Mouse (Mus musculus) CH12.LX (cell line): ENCODE measurements around the gene Hmga1b. TPM values are rescaled to one million over a fixed set of nuclear protein-coding genes. Genes with fewer than 3 reads are reported as not detected.
"Not testable (repeated sequence)": the region's sequence is repeated elsewhere in the genome, so short reads cannot be mapped to it uniquely, and the experiment has no call there.

Source experiments
- DNase-seq: peaks from one replicate; pipeline ENCODE4 v3.0.0-alpha.2; 2013; ENCODE audit errors: extremely low read depth
- H3K27ac ChIP-seq: 2 replicates; pipeline ENCODE4 v1.5.1; 2012; ENCODE audit warnings: low read depth, mild to moderate bottlenecking, control low read depth, moderate library complexity; ENCODE audit not compliant: insufficient read depth
- H3K27me3 ChIP-seq: replicated peaks from 2 replicates; pipeline ENCODE3; 2012; ENCODE audit warnings: inconsistent platforms
- H3K36me3 ChIP-seq, 2 experiments: replicated peaks in 1 of 2; 2 replicates each; pipeline versions ENCODE3 to v1.6.1; 2012; ENCODE audit warnings: inconsistent platforms in 1 of 2, low read length in 1 of 2, mild to moderate bottlenecking in 1 of 2, mixed read lengths in 1 of 2, moderate library complexity in 1 of 2; ENCODE audit not compliant: control insufficient read depth in 1 of 2, insufficient read depth in 1 of 2
- H3K4me1 ChIP-seq, 2 experiments: 2 replicates each; pipeline ENCODE4 v1.6.1; 2012; ENCODE audit warnings: inconsistent platforms in 1 of 2, moderate library complexity in 1 of 2; ENCODE audit not compliant: insufficient read depth in 2 of 2, control insufficient read depth in 1 of 2
- H3K4me2 ChIP-seq: 2 replicates; pipeline ENCODE4 v1.6.1; 2012; ENCODE audit warnings: low read depth, mild to moderate bottlenecking, control low read depth; ENCODE audit not compliant: poor library complexity, insufficient read depth, severe bottlenecking
- H3K4me3 ChIP-seq, 3 experiments: fragments of 150-350 bp in 1 of 3; sonication (generic) in 1 of 3; replicated peaks in 1 of 3; 2 replicates each; pipeline versions ENCODE3 to v1.5.1; 2011 to 2012; ENCODE audit warnings: low read depth in 2 of 3, low read length in 2 of 3, mild to moderate bottlenecking in 2 of 3, moderate library complexity in 2 of 3, control low read depth in 1 of 3, improper control_type of control experiment in 1 of 3, inconsistent platforms in 1 of 3, mixed read lengths in 1 of 3; ENCODE audit not compliant: poor library complexity in 1 of 3
- H3K79me2 ChIP-seq: replicated peaks from 2 replicates; pipeline ENCODE4 v1.6.1; 2012; ENCODE audit warnings: mild to moderate bottlenecking, moderate library complexity; ENCODE audit not compliant: control insufficient read depth, poor library complexity, insufficient read depth, severe bottlenecking; ENCODE audit errors: extremely low read depth
- H3K9ac ChIP-seq: 2 replicates; pipeline ENCODE4 v1.6.1; 2012; ENCODE audit warnings: low read depth, mild to moderate bottlenecking, control low read depth, moderate library complexity; ENCODE audit not compliant: insufficient read depth
- H3K9me3 ChIP-seq: replicated peaks from 2 replicates; pipeline ENCODE3; 2012; ENCODE audit warnings: low read length, inconsistent platforms, mixed read lengths
- BHLHE40 ChIP-seq: IDR thresholded peaks from 2 replicates; pipeline ENCODE4 v1.6.1; 2011; ENCODE audit warnings: mild to moderate bottlenecking, low read depth, low read length, improper control_type of control experiment
- CHD2 ChIP-seq: IDR thresholded peaks from 2 replicates; pipeline ENCODE4 v1.6.1; 2011; ENCODE audit warnings: low read length, improper control_type of control experiment
- CTCF ChIP-seq, 2 experiments: IDR thresholded peaks in 1 of 2; conservative IDR thresholded peaks in 1 of 2; 2 replicates each; pipeline ENCODE4 v1.5.1; 2011 to 2012; ENCODE audit warnings: low read depth in 2 of 2, low read length in 2 of 2, improper control_type of control experiment in 1 of 2, inconsistent platforms in 1 of 2, mild to moderate bottlenecking in 1 of 2, moderate library complexity in 1 of 2
- E2F4 ChIP-seq: IDR thresholded peaks from 2 replicates; pipeline ENCODE4 v1.6.1; 2011; ENCODE audit warnings: low read depth, low read length, improper control_type of control experiment; ENCODE audit not compliant: insufficient replicate concordance
- ELF1 ChIP-seq: IDR thresholded peaks from 2 replicates; pipeline ENCODE4 v1.6.1; 2014; ENCODE audit warnings: low read depth, mild to moderate bottlenecking, inconsistent platforms, low read length, improper control_type of control experiment
- EP300 ChIP-seq: IDR thresholded peaks from 2 replicates; pipeline ENCODE4 v1.6.1; 2011; ENCODE audit warnings: low read length, improper control_type of control experiment
- IRF4 ChIP-seq: IDR thresholded peaks from 2 replicates; pipeline ENCODE4 v1.6.1; 2014; ENCODE audit warnings: low read depth, mild to moderate bottlenecking, inconsistent platforms, low read length, improper control_type of control experiment
- JUN ChIP-seq: IDR thresholded peaks from 2 replicates; pipeline ENCODE4 v1.6.1; 2011; ENCODE audit warnings: low read depth, mild to moderate bottlenecking, low read length, improper control_type of control experiment, moderate library complexity; ENCODE audit not compliant: insufficient read depth
- JUND ChIP-seq: conservative IDR thresholded peaks from 2 replicates; pipeline ENCODE4 v1.6.1; 2011; ENCODE audit warnings: low read depth, low read length, improper control_type of control experiment
- KAT2A ChIP-seq: IDR thresholded peaks from 2 replicates; pipeline ENCODE4 v1.6.1; 2012; ENCODE audit warnings: low read length, improper control_type of control experiment, inconsistent platforms; ENCODE audit not compliant: insufficient replicate concordance
- MAZ ChIP-seq: IDR thresholded peaks from 2 replicates; pipeline ENCODE4 v1.6.1; 2012; ENCODE audit warnings: low read depth, mild to moderate bottlenecking, inconsistent platforms, low read length, improper control_type of control experiment, moderate library complexity
- MEF2A ChIP-seq: IDR thresholded peaks from 2 replicates; pipeline ENCODE4 v1.6.1; 2014; ENCODE audit warnings: low read depth, mild to moderate bottlenecking, inconsistent platforms, low read length, improper control_type of control experiment, borderline replicate concordance
- MYC ChIP-seq: IDR thresholded peaks from 2 replicates; pipeline ENCODE4 v1.6.1; 2011; ENCODE audit warnings: low read depth, mild to moderate bottlenecking, improper control_type of control experiment, low read length
- NELFE ChIP-seq: IDR thresholded peaks from 2 replicates; pipeline ENCODE4 v1.6.1; 2011; ENCODE audit warnings: low read depth, low read length, improper control_type of control experiment
- NRF1 ChIP-seq: IDR thresholded peaks from 2 replicates; pipeline ENCODE4 v1.6.1; 2014; ENCODE audit warnings: low read depth, mild to moderate bottlenecking, inconsistent platforms, low read length, improper control_type of control experiment, moderate library complexity
- PAX5 ChIP-seq: IDR thresholded peaks from 2 replicates; pipeline ENCODE4 v1.6.1; 2012; ENCODE audit warnings: low read length, inconsistent platforms, mixed read lengths
- POLR2A ChIP-seq: IDR thresholded peaks from 2 replicates; pipeline ENCODE4 v1.6.1; 2011; ENCODE audit warnings: low read depth, mild to moderate bottlenecking, improper control_type of control experiment, low read length
- POLR2AphosphoS2 ChIP-seq: IDR thresholded peaks from 2 replicates; pipeline ENCODE4 v1.6.1; 2011; ENCODE audit warnings: low read depth, low read length, improper control_type of control experiment
- RAD21 ChIP-seq: IDR thresholded peaks from 2 replicates; pipeline ENCODE4 v1.6.1; 2011; ENCODE audit warnings: low read depth, mild to moderate bottlenecking, low read length, improper control_type of control experiment, moderate library complexity
- RCOR1 ChIP-seq: conservative IDR thresholded peaks from 2 replicates; pipeline ENCODE4 v1.6.1; 2012; ENCODE audit warnings: low read depth, mild to moderate bottlenecking, inconsistent platforms, low read length, improper control_type of control experiment
- SIN3A ChIP-seq: IDR thresholded peaks from 2 replicates; pipeline ENCODE4 v1.6.1; 2012; ENCODE audit warnings: low read length, improper control_type of control experiment, inconsistent platforms
- SMC3 ChIP-seq: IDR thresholded peaks from 2 replicates; pipeline ENCODE4 v1.6.1; 2011; ENCODE audit warnings: low read depth, low read length, improper control_type of control experiment
- TBP ChIP-seq: conservative IDR thresholded peaks from 2 replicates; pipeline ENCODE4 v1.6.1; 2011; ENCODE audit warnings: low read depth, low read length, improper control_type of control experiment
- TCF12 ChIP-seq: IDR thresholded peaks from 2 replicates; pipeline ENCODE4 v1.6.1; 2014; ENCODE audit warnings: low read depth, mild to moderate bottlenecking, inconsistent platforms, low read length, improper control_type of control experiment
- UBTF ChIP-seq: IDR thresholded peaks from 2 replicates; pipeline ENCODE4 v1.6.1; 2012; ENCODE audit warnings: low read depth, mild to moderate bottlenecking, inconsistent platforms, low read length, improper control_type of control experiment, moderate library complexity
- USF1 ChIP-seq: IDR thresholded peaks from 2 replicates; pipeline ENCODE4 v1.6.1; 2014; ENCODE audit warnings: low read depth, mild to moderate bottlenecking, inconsistent platforms, low read length, improper control_type of control experiment
- USF2 ChIP-seq: conservative IDR thresholded peaks from 2 replicates; pipeline ENCODE4 v1.6.1; 2011; ENCODE audit warnings: low read depth, low read length, improper control_type of control experiment
- ZC3H11A ChIP-seq: IDR thresholded peaks from 2 replicates; pipeline ENCODE4 v1.6.1; 2012; ENCODE audit warnings: low read depth, mild to moderate bottlenecking, inconsistent platforms, low read length, improper control_type of control experiment
- ZKSCAN1 ChIP-seq: IDR thresholded peaks from 2 replicates; pipeline ENCODE4 v1.6.1; 2012; ENCODE audit warnings: low read depth, inconsistent platforms, low read length, improper control_type of control experiment, borderline replicate concordance
- ZMIZ1 ChIP-seq: IDR thresholded peaks from 2 replicates; pipeline ENCODE4 v1.6.1; 2012; ENCODE audit warnings: low read depth, mild to moderate bottlenecking, inconsistent platforms, low read length, improper control_type of control experiment
- dilution Hi-C: fragments of 300-500 bp; cut with MboI; formaldehyde crosslinking; loops from 2 replicates; pipeline ENCODE4 v1.14.3; 2020; ENCODE audit warnings: low sequenced_read_pairs; ENCODE audit not compliant: extremely low pct_unique_long_range_greater_than_20kb, extremely low pct_ligation_motif_present
- in situ Hi-C: fragments of 300-500 bp; cut with MboI; formaldehyde crosslinking; loops from 3 replicates; pipeline ENCODE4 v1.14.3; 2019; ENCODE audit warnings: low sequenced_read_pairs, low pct_ligation_motif_present, low pct_unique_long_range_greater_than_20kb, mixed read lengths
- polyA plus RNA-seq: library from polyadenylated mRNA; unstranded; fragments of >175 nt; gene quantifications from 2 replicates; pipeline ENCODE4 v1.2.1, GENCODE M21; 2012; ENCODE audit warnings: low read depth; ENCODE audit not compliant: insufficient read length
- total RNA-seq, 2 experiments: library from RNA; depleted of rRNA; stranded (reverse); fragments of 300-350 nt in 1 of 2; fragments of >200 nt in 1 of 2; gene quantifications; 2 replicates each; pipeline ENCODE4 v1.2.3; 2012 to 2014

The Hmga1b gene
- total RNA-seq (2012; rRNA removed) (167 and 203 TPM in 2 replicates), total RNA-seq (2014; rRNA removed) (105 and 126 TPM in 2 replicates), polyA plus RNA-seq (368 and 414 TPM in 2 replicates)

DNA sequence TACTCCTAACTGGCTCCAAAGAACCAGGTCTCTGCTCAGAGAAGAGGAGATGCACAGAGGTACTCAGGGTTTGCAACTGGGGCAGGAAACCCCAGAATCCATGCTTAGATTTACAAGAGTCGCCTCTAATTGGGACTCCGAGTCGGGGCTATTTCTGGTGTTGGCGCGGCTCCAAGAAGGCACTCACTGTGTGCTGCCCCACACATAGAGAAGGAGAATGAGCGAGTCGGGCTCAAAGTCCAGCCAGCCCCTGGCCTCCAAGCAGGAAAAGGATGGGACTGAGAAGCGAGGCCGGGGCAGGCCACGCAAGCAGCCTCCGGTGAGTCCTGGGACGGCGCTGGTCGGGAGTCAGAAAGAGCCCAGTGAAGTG lies at the start of gene Hmga1b:
Gene Hmga1b, plus strand, starts transcription at position 123 of the 370 bp plus-strand sequence.
- Histone ChIP-seq H3K9me3 (peaks cover 40% of the 10 kb centered on the region), H3K27me3 (peaks cover 20% of the 10 kb centered on the region)
- DNase-seq, H3K4me3 ChIP-seq, H3K4me1 ChIP-seq, H3K27ac ChIP-seq, in situ Hi-C loops, H3K79me2 ChIP-seq, H3K9ac ChIP-seq, H3K4me2 ChIP-seq, dilution Hi-C loops, H3K36me3 ChIP-seq: not testable (repeated sequence)

DNA sequence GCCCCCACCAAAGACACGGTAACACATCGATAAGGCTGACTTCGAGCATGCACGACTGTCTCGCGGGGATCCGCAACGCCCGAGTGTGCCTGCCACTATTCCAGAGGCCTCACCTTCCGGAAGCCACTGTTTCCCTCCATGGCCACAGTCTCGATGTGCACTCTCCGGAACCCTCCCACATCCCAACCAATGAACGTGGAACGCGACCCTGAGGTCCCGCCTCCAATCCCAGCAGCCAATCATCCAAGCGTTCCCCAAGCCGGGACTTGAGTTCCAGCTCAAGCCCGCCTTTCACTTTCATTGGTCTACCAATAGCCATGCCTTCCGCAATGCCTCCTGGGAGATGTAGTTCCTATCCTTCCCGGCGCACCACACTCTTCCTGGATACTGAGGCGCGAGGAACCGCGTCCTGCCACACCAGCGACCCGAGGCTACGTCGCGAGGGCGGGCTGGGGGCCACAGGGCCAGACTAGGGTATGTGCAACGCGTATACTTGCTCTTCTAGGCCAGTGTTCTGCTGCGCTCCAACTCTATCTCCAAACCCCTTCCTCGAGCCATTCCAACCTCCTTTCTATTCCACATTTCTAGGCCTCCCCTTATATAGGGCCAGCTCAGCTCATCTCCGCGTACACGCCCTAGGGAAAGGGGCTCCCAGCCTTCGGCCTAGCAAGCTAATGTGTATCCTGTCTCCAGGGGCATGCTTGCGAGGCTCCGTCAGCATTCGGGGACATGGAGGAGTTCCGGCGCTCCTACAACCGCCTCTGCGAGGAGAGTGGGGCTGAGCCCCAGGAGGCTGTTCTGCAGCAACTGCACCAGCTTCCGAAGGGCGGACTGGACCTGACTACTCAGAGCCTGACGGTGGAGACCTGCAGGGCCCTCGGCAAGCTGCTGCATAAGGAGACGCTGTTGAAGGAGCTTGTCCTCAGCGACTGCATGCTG lies 48.7 kb upstream of the Hmga1b start, which contains the start of the genes Cenpx and Lrrc45:
Gene Cenpx, minus strand, starts transcription at position 159 of the 939 bp plus-strand sequence.
Gene Lrrc45, plus strand, starts transcription at position 346 of the 939 bp plus-strand sequence.
- dilution Hi-C loops = no loop called here
- peak within 1 kb of the TSS; percentile 88 for H3K4me2 ChIP-seq
- H3K79me2 ChIP-seq = no peaks in the 10 kb centered on the region
- H3K4me1 ChIP-seq = peaks cover 12 to 29% of the 10 kb centered on the region in 2 experiments
- peak within 1 kb of the TSS; percentile 70 to 95 (median 82) for H3K4me3 ChIP-seq
- peak within 1 kb of the TSS; percentile 14; the same call in 1 of the 2 replicates for H3K27ac ChIP-seq
- peak; percentile 100 for DNase-seq
- no peaks in the 10 kb centered on the region for H3K9me3 ChIP-seq
- H3K9ac ChIP-seq = peak within 1 kb of the TSS; percentile 71
- peaks cover 52 to 80% of the 10 kb centered on the region in 2 experiments for H3K36me3 ChIP-seq
- in situ Hi-C loops = no loop called here
- no peaks in the 10 kb centered on the region for H3K27me3 ChIP-seq
- TF ChIP-seq USF2 (no peak), E2F4 (peak; percentile 98), TBP (peak; percentile 77; the same call in 1 of the 2 replicates), RAD21 (no peak), SIN3A (peak; percentile 97), JUND (no peak), MEF2A (peak; percentile 66; the same call in 1 of the 2 replicates), NRF1 (peak; percentile 61), MAZ (0 out of 2 replicates have a peak, but pooled peaks have one; percentile 46), USF1 (peak; percentile 43; the same call in 1 of the 2 replicates), EP300 (no peak), NELFE (peak; percentile 89), BHLHE40 (no peak), PAX5 (no peak), JUN (0 out of 2 replicates have a peak, but pooled peaks have one; percentile 3), POLR2A (peak; percentile 88), ZC3H11A (no peak), SMC3 (no peak), CTCF (conservative IDR thresholded peaks at IDR 0.05 in 1 of 2, IDR thresholded peaks at IDR 0.05 in 1 of 2; ENCODE audit: low read depth in 2 of 2, low read length in 2 of 2) (no peak), RCOR1 (no peak), ELF1 (peak; percentile 100), TCF12 (peak; percentile 80), ZMIZ1 (peak; percentile 84), ZKSCAN1 (no peak), POLR2AphosphoS2 (no peak; the same call in 1 of the 2 replicates), KAT2A (peak; percentile 99), UBTF (no peak; the same call in 1 of the 2 replicates), IRF4 (no peak; the same call in none of the 2 replicates), CHD2 (peak; percentile 96), MYC (peak; percentile 74)
